Mouse (Mus musculus): ENCODE measurements around the gene Gm20920. TPM values are rescaled to one million over a fixed set of nuclear protein-coding genes. Genes with fewer than 3 reads are reported as not detected.
"Not testable (repeated sequence)": the region's sequence is repeated elsewhere in the genome, so short reads cannot be mapped to it uniquely, and the experiment has no call there.

Gene Gm20920
- total RNA-seq (2015; ENCODE audit: low replicate concordance) (not detected in 2 replicates), total RNA-seq (2017; ENCODE audit: low replicate concordance) (not detected in 2 replicates)

DNA sequence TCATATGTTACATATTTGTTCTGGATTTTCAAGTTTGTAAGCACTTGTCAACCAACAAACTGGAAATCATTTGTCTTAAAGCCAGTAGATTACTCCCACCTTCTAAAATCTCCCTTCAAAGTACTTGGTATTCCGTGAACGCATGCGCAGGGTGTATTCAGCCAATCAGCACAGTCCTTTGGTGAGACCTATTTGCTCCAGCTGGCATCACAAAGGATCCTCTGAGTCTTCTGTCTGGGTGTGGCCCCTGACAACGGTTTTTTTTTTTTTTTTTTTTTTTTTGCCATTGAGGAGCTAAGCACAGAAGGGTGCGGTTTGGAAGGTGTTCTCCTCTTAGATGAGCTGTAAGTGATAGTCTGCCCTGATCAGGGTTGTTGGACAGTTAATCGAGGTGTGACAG is at the start of gene Gm20920:
Gene Gm20920 (plus strand): TSS at position 301 of the 400 bp plus-strand sequence.
- ATAC-seq (replicated peaks; ENCODE audit: low FRiP score, poor library complexity, severe bottlenecking), result not testable (repeated sequence)

Data from erythroblast, adult 5-6 weeks (primary cell).